Mouse (Mus musculus) right cerebral cortex, postnatal 4 days (tissue): ENCODE data around the gene Whrn.

Experiments
- DNase-seq: peaks from one replicate; pipeline ENCODE4 v3.0.0-alpha.2; 2022

The Whrn gene

DNA sequence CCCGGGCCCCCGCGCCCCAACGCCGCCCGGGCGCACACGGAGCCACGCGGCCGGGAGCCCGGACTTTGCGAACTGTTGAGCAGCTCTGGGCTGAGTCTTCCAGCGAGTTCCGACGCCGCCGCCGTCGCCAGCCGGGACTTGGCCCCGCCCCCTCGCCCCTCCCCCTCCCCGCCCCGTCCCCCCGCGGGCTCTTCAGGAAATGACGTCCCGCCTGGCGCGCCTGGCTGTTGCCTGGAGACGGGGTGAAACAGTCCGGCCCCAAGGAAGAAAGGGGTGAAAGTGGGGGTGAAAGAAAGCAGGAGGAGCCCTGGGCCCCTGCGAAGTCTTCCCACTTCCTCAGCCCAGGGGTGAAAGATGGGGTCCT is at the start of gene Whrn:
Whrn (minus strand) TSS at position 77 of the 364 bp plus-strand sequence.
- peak; percentile 78 for DNase-seq

DNA sequence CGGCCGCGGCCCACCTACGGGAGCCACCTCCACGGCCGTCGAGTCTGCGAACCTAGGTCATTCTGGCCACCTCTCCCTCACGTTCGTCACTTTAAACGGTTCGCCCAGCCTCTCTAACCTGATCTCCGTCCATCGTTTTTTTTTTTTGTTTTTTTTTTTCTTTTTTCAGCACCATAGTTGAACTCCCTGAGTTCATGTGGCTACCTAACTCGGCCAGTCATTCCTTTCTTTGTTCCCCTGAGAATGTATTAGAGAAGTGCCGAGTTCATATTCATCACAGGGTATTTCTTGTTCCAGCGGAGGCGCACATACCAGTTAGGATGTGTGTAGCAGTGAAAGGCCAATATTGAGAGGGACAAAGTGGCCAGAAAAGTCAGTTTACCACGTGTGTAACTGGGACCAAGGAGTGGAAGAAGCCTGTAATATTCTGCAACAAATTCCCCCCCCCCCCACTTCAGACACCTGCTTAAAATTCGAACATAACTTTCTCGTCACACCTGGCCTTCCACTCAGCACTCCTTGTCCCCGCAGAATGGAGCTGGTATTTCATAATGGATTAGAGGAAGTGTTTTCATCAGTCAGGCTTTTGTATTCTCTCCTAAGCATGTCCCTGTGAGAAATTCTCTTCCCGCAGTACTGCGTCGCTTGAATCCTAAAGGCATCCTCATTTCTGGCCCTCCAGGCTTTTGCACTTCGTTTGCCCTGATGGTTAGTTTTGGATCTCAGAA is 49.6 kb upstream of the Whrn start:
- DNase-seq = no peak

DNA sequence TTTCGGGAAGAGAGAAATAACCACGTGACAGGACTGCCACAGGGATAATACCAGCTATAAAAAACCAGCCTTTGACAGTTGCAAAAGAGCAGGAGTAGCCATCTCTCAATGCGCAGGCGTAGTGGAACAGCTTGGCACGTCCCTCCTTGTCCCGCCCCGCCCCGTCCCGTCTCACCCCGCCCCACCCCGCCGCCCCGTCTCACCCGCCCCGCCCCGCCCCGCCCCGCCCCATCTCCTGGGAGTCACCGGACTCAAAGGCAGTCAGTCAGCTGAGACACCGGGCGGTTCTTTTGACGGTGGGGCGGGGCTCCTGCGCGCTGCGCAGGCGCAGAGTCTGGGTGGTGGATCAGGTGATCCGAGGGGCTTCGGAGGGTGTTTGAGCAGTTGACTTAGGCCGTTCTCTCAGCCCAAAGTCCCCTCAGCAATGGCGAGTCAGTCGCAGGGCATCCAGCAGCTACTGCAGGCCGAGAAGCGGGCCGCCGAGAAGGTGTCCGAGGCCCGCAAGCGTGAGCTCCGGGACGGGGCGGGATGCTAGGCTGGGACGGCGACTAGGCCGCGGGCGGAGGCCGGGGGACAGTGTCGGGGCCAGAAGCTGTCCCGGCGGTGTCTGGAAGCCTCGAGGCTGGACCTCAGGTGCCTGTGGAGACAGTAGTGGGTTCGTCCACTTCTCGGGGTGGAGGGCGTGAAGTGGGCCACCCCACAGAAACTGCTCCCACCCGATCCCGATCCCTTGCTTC is 48.9 kb upstream of the Whrn start, which contains the start of gene Atp6v1g1:
Atp6v1g1 (plus strand) TSS at position 279 of the 737 bp plus-strand sequence.
- peak; percentile 94 for DNase-seq

DNA sequence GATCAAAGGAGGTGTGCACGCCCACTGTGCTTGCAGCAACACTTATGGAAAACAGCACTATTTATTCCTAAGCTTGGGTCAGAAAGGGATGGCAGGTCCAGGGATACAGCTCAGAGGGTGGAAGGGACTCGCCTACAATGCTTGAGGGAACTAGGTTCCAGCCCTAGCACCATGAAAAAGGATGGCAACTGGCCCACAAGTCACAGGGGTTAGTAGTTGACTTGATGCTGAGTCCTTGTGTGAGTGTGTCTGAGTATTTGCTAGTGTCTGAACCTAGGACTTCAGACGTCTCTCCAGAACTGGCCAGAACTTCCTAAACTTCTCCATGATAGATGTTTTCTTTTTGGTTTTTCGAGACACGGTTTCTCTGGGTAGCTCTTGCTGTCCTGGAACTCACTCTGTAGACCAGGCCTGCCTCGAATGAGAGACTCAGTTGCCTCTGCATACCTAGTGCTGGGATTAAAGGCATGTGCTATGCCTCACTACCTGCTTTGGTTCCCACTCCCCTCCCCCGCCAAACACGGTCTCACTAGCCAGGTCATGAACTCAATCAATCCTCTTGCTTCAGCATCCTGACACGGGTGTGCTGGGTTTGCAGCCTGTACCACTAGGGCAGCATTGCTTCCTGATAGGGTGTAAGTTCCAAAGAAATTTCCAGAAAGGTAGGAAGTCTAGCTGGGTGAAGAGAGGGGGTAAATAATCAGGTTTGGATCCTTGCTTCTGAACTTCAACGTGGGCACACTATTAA is 48.1 kb upstream of the Whrn start:
- DNase-seq = peak; percentile 40

DNA sequence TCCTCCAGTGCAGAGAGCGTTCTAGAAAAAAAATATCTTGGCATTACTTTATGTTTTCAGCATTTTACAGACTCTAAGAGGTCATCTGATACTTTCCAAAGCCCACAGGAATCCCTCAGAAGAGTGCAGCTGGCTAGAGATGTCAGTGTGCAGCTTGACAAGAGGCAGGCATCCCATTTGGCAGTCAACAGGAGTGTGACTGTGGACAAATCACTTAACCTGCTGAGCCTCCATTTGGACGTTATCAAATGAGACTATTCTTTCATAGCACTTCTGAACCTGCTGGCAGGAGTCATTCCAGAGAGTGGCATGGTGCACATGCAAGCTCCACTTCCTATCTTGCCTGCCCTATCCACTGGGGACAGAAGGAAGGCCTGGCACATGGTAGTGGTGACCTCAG is 46.4 kb upstream of the Whrn start:
- DNase-seq = no peak

DNA sequence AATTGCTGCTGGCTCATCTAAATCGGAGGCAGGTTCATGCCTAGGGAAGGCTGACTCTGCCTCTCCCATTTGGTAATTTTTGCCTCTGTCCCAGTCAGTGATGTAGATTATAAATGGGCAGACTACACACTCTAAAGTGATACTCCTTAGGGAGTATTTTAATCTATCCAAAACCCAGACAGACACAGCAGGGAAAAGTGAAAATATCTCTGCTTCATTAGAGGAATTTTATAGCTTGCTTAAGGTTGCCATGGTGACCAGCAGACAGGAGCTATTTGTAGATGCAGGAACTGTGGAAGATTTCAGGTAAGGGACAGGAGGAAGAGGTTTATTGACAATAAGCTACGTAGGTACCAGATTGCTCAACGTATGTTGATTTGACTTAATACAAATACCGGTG is 41.8 kb upstream of the Whrn start:
- no peak for DNase-seq

DNA sequence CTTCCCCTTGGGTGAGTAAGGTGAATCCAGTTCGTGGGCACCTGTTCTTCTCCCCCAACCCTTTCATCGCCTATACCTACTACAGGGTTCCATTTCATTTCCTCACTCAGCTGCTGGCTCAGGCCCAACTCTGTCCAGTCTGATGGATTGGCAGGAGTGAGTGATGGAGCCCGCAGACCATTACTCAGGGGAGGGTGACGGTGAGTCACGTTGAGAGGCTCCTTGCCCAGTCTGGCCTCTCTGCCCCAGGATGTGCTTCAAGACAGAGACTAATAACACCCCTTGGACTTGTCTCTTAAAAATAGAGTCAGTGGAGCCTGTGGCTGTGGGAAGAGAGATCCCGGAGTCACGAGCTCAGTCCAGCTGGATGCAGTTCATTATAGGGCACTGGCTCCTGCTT is 34.6 kb upstream of the Whrn start:
- DNase-seq = no peak

DNA sequence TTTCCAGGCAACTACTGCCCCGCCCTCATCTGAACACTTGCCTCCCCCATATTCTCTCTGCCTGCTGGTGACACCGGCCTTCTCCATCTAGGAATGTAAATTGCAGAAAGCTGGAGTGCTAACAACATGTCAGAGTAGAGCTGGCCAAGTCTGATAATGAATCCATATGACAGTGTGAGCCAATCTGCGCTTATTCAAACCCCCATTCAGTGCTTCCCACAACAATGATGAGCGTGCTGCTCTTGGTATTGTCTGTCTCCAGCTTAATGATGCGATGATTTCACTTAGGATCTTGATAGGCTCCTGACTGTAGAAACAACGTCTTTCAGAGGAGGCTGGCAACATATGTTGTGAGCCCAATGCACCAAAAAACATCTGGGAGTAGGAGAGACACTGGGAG is 33.2 kb upstream of the Whrn start:
- peak; percentile 19 for DNase-seq

DNA sequence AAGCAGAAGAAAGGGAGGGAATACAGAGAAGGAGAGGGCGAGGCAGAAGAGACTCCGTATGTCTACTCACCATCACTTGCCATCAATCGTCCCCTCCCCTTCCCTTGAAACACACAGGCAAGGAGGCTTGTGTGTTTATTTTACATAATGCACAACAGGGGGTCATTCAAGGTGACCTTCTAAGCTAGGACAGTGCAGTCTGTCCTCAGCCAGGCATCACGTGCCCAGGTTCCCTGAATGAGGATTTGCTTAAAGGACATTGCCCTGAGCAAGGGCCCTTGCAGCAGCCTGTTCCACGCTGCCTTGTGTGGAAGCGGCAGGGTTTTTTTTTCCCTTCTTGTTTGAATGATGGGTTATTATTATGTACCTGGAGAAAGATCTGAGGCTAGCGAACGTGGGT is 29.7 kb upstream of the Whrn start:
- DNase-seq = no peak

DNA sequence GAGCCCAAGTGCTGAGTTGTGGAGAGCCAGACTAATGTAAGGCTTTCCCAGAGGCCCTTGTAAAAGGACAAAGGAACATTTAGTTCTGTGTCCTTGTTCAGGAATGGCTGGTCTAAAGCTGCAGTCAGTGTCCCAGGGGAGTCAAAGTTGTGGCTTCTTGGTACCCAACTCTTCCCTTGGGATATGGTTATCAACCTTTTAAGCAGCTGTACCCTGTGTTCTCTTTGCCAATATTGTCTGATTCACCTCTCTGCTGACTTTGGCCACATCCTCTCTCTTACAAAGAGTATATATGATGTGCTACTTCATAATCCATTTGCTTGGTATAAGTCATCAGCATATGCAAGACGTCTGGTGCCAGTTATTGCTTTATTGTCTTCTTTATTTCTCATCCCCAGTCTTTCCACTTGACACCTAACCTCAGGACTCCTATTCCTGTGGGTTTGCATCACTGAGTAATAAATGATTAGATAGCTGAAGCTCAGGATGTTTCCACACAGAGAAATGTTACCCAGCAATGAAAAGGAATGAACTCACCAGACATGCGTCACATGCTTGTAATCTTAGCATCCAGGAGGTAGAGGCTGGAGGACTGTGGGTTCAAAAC is 26.1 kb upstream of the Whrn start:
- DNase-seq = no peak

DNA sequence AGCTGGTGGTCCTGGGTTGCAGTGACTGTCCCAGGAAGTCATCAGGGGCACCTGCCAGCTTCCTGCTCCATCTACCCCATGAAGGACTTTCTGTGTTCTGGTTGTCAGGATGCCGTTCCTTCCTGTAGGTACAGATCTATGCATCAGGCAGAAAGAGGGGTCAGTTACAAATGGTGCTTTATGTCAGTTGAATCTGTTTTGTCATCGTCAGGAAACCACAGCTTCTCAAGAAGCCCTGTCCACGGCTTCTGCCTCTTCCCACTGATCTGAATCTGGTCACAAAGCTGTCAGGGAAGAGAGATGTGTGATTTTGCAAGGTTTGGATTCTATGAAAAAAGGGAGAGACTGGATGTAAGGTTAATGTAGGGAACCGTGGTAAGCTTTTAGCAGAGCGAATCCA is 19.2 kb upstream of the Whrn start:
- no peak for DNase-seq

DNA sequence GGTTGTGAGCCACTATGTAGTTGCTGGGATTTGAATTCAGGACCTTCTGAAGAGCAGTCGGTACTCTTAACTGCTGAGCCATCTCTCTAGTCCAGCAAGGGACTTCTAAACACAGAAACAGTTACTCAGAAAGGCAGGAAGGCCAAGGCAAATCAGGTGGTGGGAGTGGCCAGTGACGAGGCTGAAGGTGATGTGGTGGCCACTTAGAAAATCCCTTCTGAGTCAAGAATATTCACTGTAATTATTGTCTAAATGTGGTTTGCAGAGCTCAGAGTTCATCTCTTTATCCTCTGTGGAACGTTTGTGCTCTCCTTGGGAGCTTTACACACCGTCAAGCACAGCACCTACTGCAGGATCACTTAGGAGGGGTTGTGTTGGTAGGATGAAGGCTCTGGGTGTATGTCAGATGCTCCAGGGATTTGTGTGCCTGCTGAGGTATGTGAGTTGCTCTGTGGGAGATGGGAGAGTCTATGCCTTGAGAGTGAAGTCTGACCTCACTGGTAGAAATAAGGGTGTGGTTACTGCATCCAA is 18.7 kb upstream of the Whrn start:
- DNase-seq = no peak

DNA sequence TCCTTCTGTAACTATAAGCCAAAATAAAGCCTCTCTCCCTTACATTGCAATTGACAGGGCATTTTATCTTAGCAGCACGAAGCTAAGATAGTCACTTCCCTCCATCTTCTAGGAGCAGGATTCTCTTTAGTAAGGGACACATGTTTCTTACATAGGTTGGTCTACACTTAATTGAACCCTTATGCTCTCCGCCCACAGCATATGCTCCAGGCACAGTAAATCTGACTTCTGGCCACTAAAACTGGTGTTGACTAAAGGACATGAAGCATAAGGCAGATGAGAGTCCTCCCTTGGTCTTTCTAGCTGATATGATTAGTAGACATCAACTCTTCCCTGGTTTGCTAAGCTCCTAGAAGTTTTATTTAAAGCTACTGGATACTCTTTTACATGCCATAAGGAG is 17.1 kb upstream of the Whrn start:
- DNase-seq = no peak

DNA sequence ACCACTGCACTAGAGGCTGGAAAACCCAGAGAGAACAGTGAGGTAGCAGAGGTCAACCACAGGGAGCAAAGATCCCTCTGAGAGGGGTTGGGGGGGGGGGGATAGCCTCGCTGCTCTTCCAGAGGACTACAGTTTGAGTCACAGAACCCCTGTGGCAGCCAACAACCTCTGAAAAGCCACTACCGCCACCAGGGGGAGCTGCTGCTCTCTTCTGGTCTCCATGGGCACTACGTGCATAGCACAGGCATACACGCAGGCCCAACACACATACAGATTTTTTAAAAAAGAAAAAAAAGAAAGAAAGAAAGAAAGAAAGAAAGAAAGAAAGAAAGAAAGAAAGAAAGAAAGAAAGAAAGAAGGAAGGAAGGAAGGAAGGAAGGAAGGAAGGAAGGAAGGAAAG is 12.4 kb upstream of the Whrn start:
- DNase-seq = peak; percentile 75

DNA sequence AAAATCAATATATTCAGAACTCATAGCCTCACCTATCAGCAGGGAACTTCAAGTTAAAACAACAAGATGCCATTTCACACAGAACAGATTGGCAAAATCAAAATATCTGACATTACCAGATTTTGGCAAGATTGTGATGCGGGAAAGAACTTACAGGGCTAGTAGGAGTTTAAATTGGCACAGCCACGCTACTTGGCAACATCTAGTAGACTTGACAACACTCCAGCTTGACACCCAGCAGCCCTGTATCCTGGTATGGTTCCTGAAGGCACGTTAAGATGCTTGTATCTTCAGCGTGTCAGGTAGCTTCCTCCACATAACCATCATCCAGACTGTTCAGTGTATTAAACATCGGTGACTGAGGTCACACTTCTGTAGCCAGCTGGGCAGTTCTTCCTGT is 11.7 kb upstream of the Whrn start:
- no peak for DNase-seq

DNA sequence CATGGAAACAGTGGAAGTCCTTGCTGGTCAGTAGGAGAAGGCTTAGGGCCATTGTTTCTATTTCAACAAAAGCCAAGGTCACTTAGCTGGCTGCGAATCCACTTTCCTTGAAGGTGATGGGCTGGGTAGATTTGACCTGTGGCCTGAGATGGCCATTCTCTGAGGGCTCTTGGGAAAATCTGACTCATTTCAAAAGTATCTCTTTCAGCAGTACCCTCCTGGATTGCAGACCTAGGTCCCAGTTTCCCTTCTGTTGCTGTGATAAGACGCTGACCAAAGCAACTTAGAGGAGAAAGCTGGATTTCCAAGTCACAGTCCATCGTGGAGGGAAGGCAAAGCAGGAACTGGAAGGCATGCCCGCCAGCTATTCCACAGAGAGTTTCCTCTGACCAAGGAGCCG is 8.2 kb upstream of the Whrn start:
- no peak for DNase-seq

DNA sequence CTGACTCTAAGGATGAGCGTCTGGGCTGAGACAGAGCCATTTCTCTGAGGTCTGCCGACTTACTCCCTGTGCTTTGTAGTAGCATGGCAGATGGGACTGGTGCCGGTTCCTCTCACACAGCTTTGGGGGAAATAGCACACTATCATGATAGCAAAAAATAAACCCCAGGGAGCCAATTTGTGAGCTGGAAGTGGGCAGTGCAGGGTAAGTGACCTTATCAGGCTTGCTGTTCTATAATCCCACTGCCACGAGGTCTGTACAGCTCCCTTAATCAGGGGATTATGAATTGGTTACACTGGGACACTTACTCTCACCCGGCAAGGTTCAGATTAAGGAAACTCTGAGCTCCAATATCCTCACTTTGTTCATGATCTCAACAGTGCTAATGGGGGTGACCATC is 5.3 kb upstream of the Whrn start:
- DNase-seq = no peak

DNA sequence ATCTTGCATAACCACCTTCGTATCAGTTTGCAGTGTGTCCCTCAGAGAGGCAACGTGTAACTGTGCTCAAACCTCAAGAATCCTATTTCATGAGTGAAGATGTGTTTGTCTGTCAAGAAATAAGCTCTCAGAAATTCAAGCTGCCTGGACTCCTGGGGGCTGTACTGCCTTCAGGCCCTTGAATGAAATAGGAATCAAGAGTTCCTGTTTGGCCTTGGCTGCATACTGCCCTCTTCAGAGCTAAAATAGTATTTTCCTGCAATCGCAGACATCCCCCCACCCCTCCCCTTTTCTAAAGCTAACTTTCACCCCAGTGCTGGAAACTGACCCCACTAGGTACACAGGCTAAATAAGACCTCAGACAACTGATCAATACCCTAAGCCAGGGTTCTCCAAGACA is 2.6 kb upstream of the Whrn start:
- DNase-seq = no peak

DNA sequence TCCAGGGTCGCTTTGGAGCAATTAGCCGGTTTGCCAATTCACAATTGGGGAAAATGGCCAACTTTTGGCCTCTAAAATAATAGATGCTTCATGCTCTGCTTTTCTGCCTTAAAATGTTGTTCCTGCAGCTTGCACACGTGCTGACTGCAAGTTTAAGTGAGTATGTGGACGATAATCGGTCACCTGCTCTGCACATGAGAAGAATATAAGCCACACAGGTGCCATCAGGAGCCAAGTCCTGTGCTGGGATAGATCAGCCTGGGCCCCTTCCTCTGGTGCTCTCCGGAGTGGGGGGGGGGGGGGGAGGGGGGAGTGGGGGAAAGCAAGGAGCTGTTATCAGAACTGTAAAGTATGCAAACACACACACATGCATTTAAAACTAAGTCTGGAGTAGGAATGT is 521 bp upstream of the Whrn start:
- no peak for DNase-seq

DNA sequence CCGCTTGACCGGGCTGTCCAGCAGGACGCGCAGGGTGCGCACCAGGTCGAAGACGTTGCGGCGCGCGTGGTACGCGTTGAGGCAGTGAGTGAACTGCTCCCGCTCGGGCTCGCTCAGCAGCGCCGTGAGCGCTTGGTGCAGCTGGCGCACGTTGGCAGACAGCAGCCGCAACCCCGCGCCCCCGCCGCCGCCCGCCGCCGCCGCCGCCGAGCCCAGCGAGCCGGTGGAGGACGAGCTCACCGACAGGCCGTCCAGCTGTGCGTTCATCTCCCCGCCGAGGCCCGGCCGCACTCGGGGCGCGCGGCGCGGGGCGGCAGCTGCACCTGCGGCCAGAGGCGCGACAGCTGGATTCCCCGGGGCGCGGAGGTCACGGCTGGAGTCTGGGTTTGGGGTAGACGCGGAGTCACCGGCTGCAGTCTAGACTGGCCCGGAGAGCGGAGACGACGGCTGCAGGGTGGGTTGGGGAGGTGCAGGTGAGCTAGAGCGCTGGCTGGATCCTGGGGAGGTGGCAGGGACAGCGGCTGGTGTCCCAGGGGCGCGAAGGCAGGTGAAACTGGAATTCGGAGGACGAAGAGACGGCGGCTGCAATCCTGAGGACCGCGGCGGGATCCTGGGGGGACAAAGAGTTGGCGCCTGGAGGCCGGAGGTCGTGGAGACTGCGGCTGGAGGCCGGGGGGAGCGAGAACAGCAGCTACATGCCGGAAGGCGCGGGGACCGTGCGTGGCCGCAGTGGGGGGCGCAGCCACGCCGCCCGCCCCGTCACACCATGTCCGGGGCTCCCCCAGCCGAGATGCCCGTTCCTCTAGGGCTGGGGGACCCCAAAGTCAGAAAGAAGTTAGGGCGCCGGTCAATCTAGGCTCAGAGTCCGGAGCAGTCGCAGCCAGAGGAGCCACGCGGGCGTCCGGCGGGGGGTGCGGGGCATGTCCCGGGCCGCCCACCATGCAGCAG is 550 bp downstream of the Whrn start:
- peak; percentile 52 for DNase-seq

DNA sequence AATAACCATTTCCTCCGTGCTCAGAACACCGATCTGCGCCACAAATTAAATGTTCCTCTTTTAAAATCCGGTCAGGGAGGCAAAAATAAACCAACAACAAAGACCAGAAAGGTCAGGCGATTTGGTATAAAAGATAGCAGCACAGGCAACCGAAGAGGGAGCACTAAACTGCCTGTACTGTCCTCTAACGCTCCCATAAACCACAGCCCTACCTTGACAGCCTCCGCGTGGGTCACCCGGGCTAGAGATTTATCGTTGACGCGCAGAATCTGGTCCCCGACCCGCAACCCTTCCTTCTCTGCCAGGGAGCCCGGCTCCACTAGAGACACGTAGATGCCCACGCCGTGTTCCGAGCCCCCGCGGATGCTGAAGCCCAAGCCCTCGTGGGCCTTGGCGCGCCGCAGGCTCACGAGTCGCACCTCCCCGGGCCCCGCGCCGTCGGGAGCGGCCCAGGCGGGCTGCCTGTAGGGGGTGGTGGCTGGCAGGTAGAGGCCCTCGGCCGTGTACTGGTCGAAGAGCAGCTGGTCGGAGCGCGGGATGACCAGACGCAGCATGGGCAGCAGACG is 1.3 kb downstream of the Whrn start:
- DNase-seq = no peak
